Mouse (Mus musculus): ENCODE results near the gene Emilin2.

DNA sequence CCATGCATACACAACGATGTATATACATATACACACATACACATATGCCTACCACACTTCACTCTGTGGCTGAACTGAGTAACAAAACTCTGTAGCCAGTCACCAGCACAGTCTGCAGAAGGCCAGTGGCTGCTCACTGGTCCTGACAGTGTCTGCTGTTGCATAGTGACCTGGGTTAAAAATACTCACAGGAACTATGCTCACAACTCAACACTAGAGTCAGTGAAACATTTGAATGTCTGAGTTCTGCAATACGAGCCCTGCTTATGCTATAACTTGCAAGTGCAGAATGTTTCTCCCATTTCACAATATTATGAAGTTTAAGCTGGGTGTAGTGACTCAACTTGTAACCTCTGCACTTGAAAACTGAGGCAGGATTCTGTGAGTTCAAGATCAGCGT lies 90.4 kb downstream of the Emilin2 start:
- TF ChIP-seq CTCF (IDR thresholded peaks at IDR 0.05; ENCODE audit: low read depth) (no peak), EP300 (IDR thresholded peaks at IDR 0.05; ENCODE audit: low read depth) (no peak)

All from liver, postnatal 0 days (tissue).